Mouse (Mus musculus): ENCODE data around the gene Ap2b1. TPM values are rescaled to one million over a fixed set of nuclear protein-coding genes. Genes with fewer than 3 reads are reported as not detected.

Ap2b1 gene
- total RNA-seq, 2 experiments from 2014 or later = 281 to 296 TPM

DNA sequence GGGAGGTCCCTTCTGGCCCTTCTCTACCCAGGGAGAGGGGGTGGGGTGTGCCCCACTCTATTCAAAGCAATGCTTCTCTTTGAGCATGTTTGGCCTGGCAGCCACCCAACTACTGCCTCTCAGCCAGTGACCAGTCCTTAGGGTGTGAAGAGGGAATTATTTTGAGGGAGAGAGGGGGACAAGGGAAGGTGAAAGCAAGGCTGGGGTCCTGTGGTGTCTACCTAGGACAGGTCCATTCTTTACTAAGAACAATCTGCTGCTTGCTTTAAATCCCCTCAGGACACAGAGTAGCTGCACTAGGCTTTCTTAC lies 150.1 kb downstream of the Ap2b1 start:
- no peak for TF ChIP-seq CTCF (IDR thresholded peaks at IDR 0.05)
- no peak overlapping the region for H3K27ac ChIP-seq
- H3K4me3 ChIP-seq = no peak overlapping the region
- intact Hi-C loops (cut with DNase I) = loop anchor here (10.0 kb wide), 1 partner anchor 186 kb away; no protein-coding TSS in a partner anchor
- DNase-seq (ENCODE audit: extremely low spot score in 1 of 2, low spot score in 2 of 2) = no peak

DNA sequence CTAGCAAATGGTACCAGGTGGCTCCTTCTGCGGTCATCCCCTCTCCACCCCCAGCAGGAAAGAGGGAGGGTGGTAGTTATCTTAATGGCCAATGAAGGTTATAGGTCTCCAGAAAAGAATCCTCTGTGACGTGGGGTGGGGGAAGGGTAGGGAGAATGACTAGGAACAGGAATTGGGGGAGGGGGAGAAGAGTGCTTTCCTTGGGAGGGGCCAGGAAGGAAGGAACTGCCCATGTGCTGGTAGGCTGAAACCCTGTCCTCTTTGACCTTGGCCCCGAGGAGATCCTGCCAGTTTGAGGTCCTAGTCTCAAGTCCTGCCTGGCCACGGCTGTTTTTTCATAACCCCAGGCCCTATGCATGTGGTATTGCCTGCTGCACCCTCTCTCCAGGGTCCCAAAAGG lies 150.5 kb downstream of the Ap2b1 start:
- no peak overlapping the region for H3K27ac ChIP-seq
- intact Hi-C loops (cut with DNase I) = loop anchor here (10.0 kb wide), 1 partner anchor 186 kb away; no protein-coding TSS in a partner anchor
- H3K4me3 ChIP-seq = no peak overlapping the region
- no peak for TF ChIP-seq CTCF (IDR thresholded peaks at IDR 0.05)
- no peak for DNase-seq (ENCODE audit: extremely low spot score in 1 of 2, low spot score in 2 of 2)

DNA sequence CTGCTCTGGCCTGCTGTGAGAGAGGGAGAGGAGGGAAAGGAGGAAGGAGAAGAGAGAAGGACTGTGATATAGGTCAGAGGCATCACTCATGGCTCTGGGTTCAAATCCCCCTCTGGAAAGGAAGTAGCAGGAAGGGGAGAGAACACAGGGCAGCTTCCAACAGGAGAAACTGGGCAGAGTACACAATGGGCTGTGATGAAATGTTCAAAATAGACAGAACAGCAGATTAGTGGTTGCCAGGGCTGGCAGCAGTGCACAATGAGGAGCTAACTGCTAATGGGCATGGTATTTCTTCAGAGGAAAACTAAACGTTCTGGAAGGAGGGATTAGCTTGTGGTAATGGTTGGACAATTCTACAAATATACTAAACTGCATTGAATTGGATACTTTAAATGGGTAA lies 151.7 kb downstream of the Ap2b1 start:
- TF ChIP-seq CTCF (IDR thresholded peaks at IDR 0.05) = no peak
- intact Hi-C loops (cut with DNase I) = no loop called here

GRCm38 (mm10) chr11:83451281-83451680 lies 152.5 kb downstream of the Ap2b1 start:
- no peak overlapping the region for H3K4me3 ChIP-seq
- intact Hi-C loops (cut with DNase I) = no loop called here
- no peak for DNase-seq (ENCODE audit: extremely low spot score in 1 of 2, low spot score in 2 of 2)
- TF ChIP-seq CTCF (IDR thresholded peaks at IDR 0.05) = no peak
- no peak overlapping the region for H3K27ac ChIP-seq

More for the DNA sequence above, 151.7 kb downstream of the Ap2b1 start:
- Histone ChIP-seq H3K27ac (no peak overlapping the region), H3K4me3 (no peak overlapping the region)
- no peak for DNase-seq (ENCODE audit: extremely low spot score in 1 of 2, low spot score in 2 of 2)

DNA sequence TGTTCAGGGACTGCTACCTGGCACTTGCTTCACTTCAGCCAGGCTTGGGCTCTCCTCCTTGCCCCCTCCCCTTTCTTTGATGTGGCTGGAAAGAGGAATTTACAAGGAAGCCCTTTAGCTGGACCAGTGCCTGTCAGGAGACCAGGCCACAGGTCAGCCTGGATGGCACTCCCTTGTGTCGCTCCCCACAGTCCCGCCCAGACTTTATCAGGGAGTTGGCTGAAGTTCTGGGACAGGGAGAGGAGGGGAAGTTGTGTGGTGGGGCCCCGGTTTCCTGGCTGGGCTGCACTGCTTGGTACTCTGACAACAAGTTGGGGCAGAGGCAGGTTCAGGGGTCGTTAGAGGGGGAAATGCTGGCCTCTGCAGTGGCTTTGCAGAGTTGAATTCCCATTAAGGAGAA lies 155.7 kb downstream of the Ap2b1 start:
- no peak for TF ChIP-seq CTCF (IDR thresholded peaks at IDR 0.05)
- no peak for DNase-seq (ENCODE audit: extremely low spot score in 1 of 2, low spot score in 2 of 2)
- intact Hi-C loops (cut with DNase I) = no loop called here
- H3K4me3 ChIP-seq = no peak overlapping the region
- H3K27ac ChIP-seq = no peak overlapping the region

Other genes with a start within 250 kb of the Ap2b1 start
- 1 to 10 TPM; 1.1 to 1.6 TPM for gene Slfn2, start 233.9 kb upstream of the Ap2b1 start, total RNA-seq (2021)
- gene Slfn1, start 182.2 kb upstream of the Ap2b1 start, total RNA-seq (2021) = not detected
- under 1 TPM in 1 of 2 experiments, not detected in 1; 0.11 TPM for gene Slfn4, start 123.8 kb upstream of the Ap2b1 start, total RNA-seq (2021)
- gene Slfn3, start 107.7 kb upstream of the Ap2b1 start, total RNA-seq (2021) = under 1 TPM; 0.18 to 0.68 TPM
- gene Slfn14, start 12.3 kb upstream of the Ap2b1 start, total RNA-seq (2021) = not detected
- 10 to 100 TPM in 1 of 2 experiments, 1 to 10 TPM in 1; 9.4 to 13.9 TPM for gene Pex12, start 3.6 kb downstream of the Ap2b1 start, total RNA-seq (2021)
- 100 to 1,000 TPM; 237 to 267 TPM for gene Rasl10b, start 110.1 kb downstream of the Ap2b1 start, total RNA-seq (2021)
- gene Gas2l2, start 130.4 kb downstream of the Ap2b1 start, total RNA-seq (2021) = not detected
- not detected for gene 1700020L24Rik, start 138.7 kb downstream of the Ap2b1 start, total RNA-seq (2021)
- 1 to 10 TPM; 3.8 to 3.9 TPM for gene Mmp28, start 164.0 kb downstream of the Ap2b1 start, total RNA-seq (2021)
- 10 to 100 TPM; 71.9 to 74.1 TPM for gene Taf15, start 174.1 kb downstream of the Ap2b1 start, total RNA-seq (2021)
- gene Heatr9, start 223.2 kb downstream of the Ap2b1 start, total RNA-seq (2021) = not detected
- not detected for gene Ccl5, start 231.5 kb downstream of the Ap2b1 start, total RNA-seq (2021)